Mouse (Mus musculus) fibroblast of lung, adult 2 months (primary cell): ENCODE data around the gene Otop2.

Source experiments
- DNase-seq: peaks from one replicate; pipeline ENCODE4 v3.0.0-alpha.2; 2011; ENCODE audit warnings: low read depth

The Otop2 gene

GRCm38 (mm10) chr11:115345515-115345914, 38.6 kb downstream of the Otop2 start:
- DNase-seq: no peak

GRCm38 (mm10) chr11:115348681-115349248, 41.8 kb downstream of the Otop2 start:
- DNase-seq: no peak

GRCm38 (mm10) chr11:115349976-115350375, 43.0 kb downstream of the Otop2 start:
- DNase-seq: no peak

- no peak for DNase-seq
These were observed 46.4 kb downstream of the Otop2 start for GRCm38 (mm10) chr11:115353375-115353774.

- no peak for DNase-seq
These were observed 47.2 kb downstream of the Otop2 start for GRCm38 (mm10) chr11:115354183-115354582.

GRCm38 (mm10) chr11:115358468-115358867, 51.5 kb downstream of the Otop2 start:
- DNase-seq: no peak

GRCm38 (mm10) chr11:115359293-115359692, 52.3 kb downstream of the Otop2 start:
- no peak for DNase-seq

- no peak for DNase-seq
These were observed 52.8 kb downstream of the Otop2 start for GRCm38 (mm10) chr11:115359726-115360125.

GRCm38 (mm10) chr11:115364136-115364535, 57.2 kb downstream of the Otop2 start:
- DNase-seq: no peak

- DNase-seq: no peak
These were observed 59.2 kb downstream of the Otop2 start for GRCm38 (mm10) chr11:115366039-115366705.

- no peak for DNase-seq
These were observed 59.9 kb downstream of the Otop2 start for GRCm38 (mm10) chr11:115366706-115367394.

- no peak for DNase-seq
These were observed 60.5 kb downstream of the Otop2 start, which contains the start of gene Hid1 for GRCm38 (mm10) chr11:115367395-115367944. TSS of gene Hid1 (minus strand) at chr11:115367756.

- no peak for DNase-seq
These were observed 63.4 kb downstream of the Otop2 start for GRCm38 (mm10) chr11:115370368-115370767.

GRCm38 (mm10) chr11:115371354-115371753, 64.4 kb downstream of the Otop2 start:
- DNase-seq: no peak

GRCm38 (mm10) chr11:115372015-115372414, 65.1 kb downstream of the Otop2 start:
- DNase-seq: no peak

- DNase-seq: no peak
These were observed 65.8 kb downstream of the Otop2 start for GRCm38 (mm10) chr11:115372737-115373136.

- DNase-seq: no peak
These were observed 67.1 kb downstream of the Otop2 start for GRCm38 (mm10) chr11:115373805-115374694.

GRCm38 (mm10) chr11:115374695-115375425, 67.9 kb downstream of the Otop2 start:
- DNase-seq: no peak

GRCm38 (mm10) chr11:115376722-115377121, 69.8 kb downstream of the Otop2 start:
- DNase-seq: no peak

- DNase-seq: no peak
These were observed 70.3 kb downstream of the Otop2 start for GRCm38 (mm10) chr11:115377254-115377653.

- no peak for DNase-seq
These were observed 70.9 kb downstream of the Otop2 start for GRCm38 (mm10) chr11:115377854-115378253.
